ENCODE assay signal across 8 mouse cellular contexts in genomic region chr10:117711408-117711807, GRCm38 (mm10). TPM values are rescaled to one million over a fixed set of nuclear protein-coding genes. Genes with fewer than 3 reads are reported as not detected.
DNase-seq lines count a peak whose midpoint lies in the region; ATAC-seq and TF ChIP-seq lines count a peak whose summit lies in the region.

No protein-coding gene starts in this region.

- H3K4me2 ChIP-seq in intestine, embryonic 15.5 days (replicated peaks), result peak overlapping the region; percentile 61

- H3K9ac ChIP-seq in heart, adult 2 months (ENCODE audit: low read depth, low read length), result no peak overlapping the region
- peak overlapping the region; percentile 49; the same call in 1 of the 2 replicates for H3K9ac ChIP-seq in intestine, embryonic 15.5 days

- H3K4me3 ChIP-seq in heart, adult 2 months, result peak overlapping the region; percentile 97; the same call in 1 of the 2 replicates
- H3K4me3 ChIP-seq in brown adipose tissue, adult 24 weeks (ENCODE audit: insufficient read depth, low read depth, low read length), result no peak overlapping the region; the same call in none of the 2 replicates
- H3K4me3 ChIP-seq in intestine, embryonic 15.5 days (replicated peaks), result peak overlapping the region; percentile 95; the same call in 1 of the 2 replicates
- peak overlapping the region; percentile 62 for H3K4me3 ChIP-seq in macrophage (ENCODE audit: inconsistent target)
- no peak overlapping the region for H3K4me3 ChIP-seq in thymus, adult 2 months (ENCODE audit: control insufficient read depth, insufficient read depth, low read length)

- no peak for TF ChIP-seq POLR2A in heart, adult 2 months (IDR thresholded peaks at IDR 0.05; ENCODE audit: insufficient read depth, low read depth, low read length)
- no peak for TF ChIP-seq POLR2A in thymus, adult 2 months (IDR thresholded peaks at IDR 0.05; ENCODE audit: control insufficient read depth, extremely low read depth, insufficient read depth, low read length, poor library complexity)

- peaks cover 8% of the 10 kb centered on the region for H3K4me1 ChIP-seq in heart, adult 2 months (ENCODE audit: control insufficient read depth, insufficient read depth, low read length)
- 0 out of 2 replicates have a peak, but pooled peaks cover 4% of the 10 kb centered on the region for H3K4me1 ChIP-seq in brown adipose tissue, adult 24 weeks (ENCODE audit: control insufficient read depth, insufficient read depth, insufficient read length, low read length)
- H3K4me1 ChIP-seq in intestine, embryonic 15.5 days (replicated peaks), result peaks cover 8% of the 10 kb centered on the region; the same call in 1 of the 2 replicates
- H3K4me1 ChIP-seq in thymus, adult 2 months (replicated peaks; ENCODE audit: control insufficient read depth, insufficient read depth, low read length), result peaks cover 4% of the 10 kb centered on the region

- peaks cover 16% of the 10 kb centered on the region for H3K36me3 ChIP-seq in heart, adult 2 months (ENCODE audit: control insufficient read depth, insufficient read depth, low read length)
- 0 out of 2 replicates have a peak, but pooled peaks cover 6% of the 10 kb centered on the region for H3K36me3 ChIP-seq in intestine, embryonic 15.5 days
- peaks cover 5% of the 10 kb centered on the region; the same call in 1 of the 2 replicates for H3K36me3 ChIP-seq in macrophage (ENCODE audit: inconsistent target)
- H3K36me3 ChIP-seq in thymus, adult 2 months (ENCODE audit: control insufficient read depth, insufficient read depth, low read length), result peaks cover 9% of the 10 kb centered on the region; the same call in 1 of the 2 replicates

- no peak for TF ChIP-seq EP300 in heart, adult 2 months (IDR thresholded peaks at IDR 0.05; ENCODE audit: insufficient read depth, low read depth, low read length)

- WGBS in heart, adult 2 months, result 45% methylated on average over 5 of the region's 5 CpGs
- 59% methylated on average over 5 of the region's 5 CpGs for WGBS in intestine, embryonic 15.5 days
- WGBS in macrophage (ENCODE audit: missing documents), result 90% methylated on average over 5 of the region's 5 CpGs
- WGBS in thymus, adult 2 months, result 88% methylated on average over 5 of the region's 5 CpGs

- peak overlapping the region; percentile 100 for H3K27ac ChIP-seq in heart, adult 2 months
- H3K27ac ChIP-seq in brown adipose tissue, adult 24 weeks (replicated peaks; ENCODE audit: low read depth, low read length), result 0 out of 2 replicates have a peak overlapping the region, but pooled peaks have one; percentile 12
- H3K27ac ChIP-seq in intestine, embryonic 15.5 days, result no peak overlapping the region
- H3K27ac ChIP-seq in macrophage, result peak overlapping the region; percentile 84
- no peak overlapping the region for H3K27ac ChIP-seq in thymus, adult 2 months (ENCODE audit: control insufficient read depth, insufficient read depth, low read length)

- ATAC-seq in intestine, embryonic 15.5 days, result no peak

- no peaks in the 10 kb centered on the region for H3K9me3 ChIP-seq in intestine, embryonic 15.5 days

- TF ChIP-seq CTCF in heart, adult 2 months (IDR thresholded peaks at IDR 0.05), result no peak
- no peak for TF ChIP-seq CTCF in thymus, adult 2 months (IDR thresholded peaks at IDR 0.05; ENCODE audit: borderline replicate concordance, control insufficient read depth, extremely low read depth, insufficient read depth, low read length, poor library complexity)

- H3K27me3 ChIP-seq in heart, adult 2 months (ENCODE audit: control insufficient read depth, insufficient read depth, low read length), result no peaks in the 10 kb centered on the region
- no peaks in the 10 kb centered on the region for H3K27me3 ChIP-seq in intestine, embryonic 15.5 days (replicated peaks)
- no peaks in the 10 kb centered on the region for H3K27me3 ChIP-seq in thymus, adult 2 months (ENCODE audit: control insufficient read depth, insufficient read depth, low read length)

- intact Hi-C loops in heart, adult 2 months (cut with DNase I), result loop anchor here (2.0 kb wide), 1 partner anchor 33 kb away; no protein-coding TSS in a partner anchor
- intact Hi-C loops in left cerebral cortex, postnatal 25 days (cut with DNase I), result loop anchor here (2.0 kb wide), 1 partner anchor 33 kb away; no protein-coding TSS in a partner anchor

- DNase-seq in heart, adult 2 months, result no peak
- no peak for DNase-seq in heart, postnatal 4 days
- no peak for DNase-seq in left cerebral cortex, postnatal 25 days (ENCODE audit: low spot score in 2 of 2)
- no peak for DNase-seq in thymus, adult 2 months
- no peak for DNase-seq in lung, adult 18-20 months

- H3K79me2 ChIP-seq in heart, adult 2 months (replicated peaks; ENCODE audit: control insufficient read depth, insufficient read depth, low read length), result peaks cover 3% of the 10 kb centered on the region; the same call in 1 of the 2 replicates
- H3K79me2 ChIP-seq in macrophage (ENCODE audit: inconsistent target), result peaks cover 36% of the 10 kb centered on the region

RNA-seq across cellular contexts. Expression of gene Mdm2, which starts 0.8 kb away (rescaled TPM):
- total RNA-seq in heart, adult 2 months (2021), result 10 to 100 TPM; 50.1 to 51.8 TPM
- polyA plus RNA-seq in heart, adult 2 months (2012; rRNA removed), result 24.5 and 36.2 TPM in 2 replicates
- 10 to 100 TPM; 48.4 to 50.8 TPM for total RNA-seq in heart, postnatal 4 days (2021)
- polyA plus RNA-seq in brown adipose tissue, adult 24 weeks (2012; ENCODE audit: insufficient read depth, insufficient read length, missing spikeins), result 17.0 and 24.8 TPM in 2 replicates
- polyA plus RNA-seq in intestine, embryonic 15.5 days (2015; fragmentation: Nextera tagmentation; extraction: Ambion mirVana), result 34.0 and 35.1 TPM in 2 replicates
- total RNA-seq in macrophage (2018; cell fraction: chromatin; rRNA removed), result 1,000 to 10,000 TPM in 12 of 26 experiments, 100 to 1,000 TPM in 14; 488 to 3,376 (median 837) TPM
- total RNA-seq in macrophage (2018; cell fraction: cytosol; rRNA removed), result 100 to 1,000 TPM in 16 of 26 experiments, 10 to 100 TPM in 10; 72.5 to 455 (median 128) TPM
- 1,000 to 10,000 TPM in 7 of 26 experiments, 100 to 1,000 TPM in 19; 303 to 1,681 (median 684) TPM for total RNA-seq in macrophage (2018; cell fraction: nucleus; rRNA removed)
- polyA plus RNA-seq in macrophage (2018), result 68.8 to 97.8 TPM (median 84.1 TPM) in 3 replicates
- total RNA-seq in left cerebral cortex, postnatal 25 days (2021), result 10 to 100 TPM; 53.4 to 57.5 TPM
- 83.0 and 116 TPM in 2 replicates for polyA plus RNA-seq in thymus, adult 2 months (2012; rRNA removed)

RNA-seq across cellular contexts. Expression of gene Slc35e3, which starts 34.8 kb away (rescaled TPM):
- total RNA-seq in heart, adult 2 months (2021), result 1 to 10 TPM; 7.4 to 8.0 TPM
- 5.7 and 9.2 TPM in 2 replicates for polyA plus RNA-seq in heart, adult 2 months (2012; rRNA removed)
- 1 to 10 TPM; 7.3 to 8.8 TPM for total RNA-seq in heart, postnatal 4 days (2021)
- polyA plus RNA-seq in brown adipose tissue, adult 24 weeks (2012; ENCODE audit: insufficient read depth, insufficient read length, missing spikeins), result 5.0 and 11.8 TPM in 2 replicates
- polyA plus RNA-seq in intestine, embryonic 15.5 days (2015; fragmentation: Nextera tagmentation; extraction: Ambion mirVana), result 11.7 and 11.8 TPM in 2 replicates
- 10 to 100 TPM in 9 of 26 experiments, 1 to 10 TPM in 17; 5.3 to 16.2 (median 8.5) TPM for total RNA-seq in macrophage (2018; cell fraction: chromatin; rRNA removed)
- 10 to 100 TPM in 7 of 26 experiments, 1 to 10 TPM in 19; 6.6 to 12.5 (median 8.7) TPM for total RNA-seq in macrophage (2018; cell fraction: cytosol; rRNA removed)
- total RNA-seq in macrophage (2018; cell fraction: nucleus; rRNA removed), result 10 to 100 TPM in 25 of 26 experiments, 1 to 10 TPM in 1; 9.2 to 24.5 (median 13.9) TPM
- polyA plus RNA-seq in macrophage (2018), result 6.8 to 12.7 TPM (median 9.9 TPM) in 3 replicates
- total RNA-seq in left cerebral cortex, postnatal 25 days (2021), result 10 to 100 TPM; 31.0 to 31.3 TPM
- 13.8 and 19.1 TPM in 2 replicates for polyA plus RNA-seq in thymus, adult 2 months (2012; rRNA removed)

Comparison
In these comparisons a context has a peak if more than half of its experiments do, and no peak if none do; other contexts are left out.
1. H3K27ac ChIP-seq: peak in heart, adult 2 months (single experiment), brown adipose tissue, adult 24 weeks (single experiment) and macrophage (single experiment); none in intestine, embryonic 15.5 days (single experiment) and thymus, adult 2 months (single experiment).
2. H3K4me3 ChIP-seq: peak in heart, adult 2 months (single experiment), intestine, embryonic 15.5 days (single experiment) and macrophage (single experiment); none in brown adipose tissue, adult 24 weeks (single experiment) and thymus, adult 2 months (single experiment).